Mouse (Mus musculus): ENCODE data around the gene Cox5a. TPM values are rescaled to one million over a fixed set of nuclear protein-coding genes. Genes with fewer than 3 reads are reported as not detected.

Cox5a gene
- total and polyA plus RNA-seq, 3 experiments = 179 to 255 (median 229) TPM

DNA sequence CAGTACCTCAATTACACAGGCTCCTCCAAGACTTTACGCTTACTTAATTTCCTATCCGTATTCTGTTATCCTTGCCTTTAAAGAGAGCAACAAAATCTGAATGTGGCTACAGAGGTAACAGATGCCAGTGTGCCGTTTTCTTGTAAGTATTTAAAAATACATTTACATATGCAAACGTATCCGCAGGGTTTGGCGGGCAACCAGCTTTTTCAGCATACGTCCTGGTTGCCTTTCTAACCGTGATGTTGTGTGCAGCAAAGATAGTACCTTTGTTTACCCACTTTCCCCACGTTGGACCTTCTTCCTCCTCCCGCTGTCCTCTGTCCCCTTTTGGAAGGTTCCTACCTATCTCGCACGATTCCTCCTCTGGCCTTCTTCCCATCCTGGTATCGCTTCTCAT is 19.6 kb upstream of the Cox5a start:
- DNase-seq (ENCODE audit: extremely low read depth) = no peak
- TF ChIP-seq E2F4 (IDR thresholded peaks at IDR 0.05; ENCODE audit: insufficient replicate concordance, low read depth, low read length) (no peak), MYC (IDR thresholded peaks at IDR 0.05; ENCODE audit: low read depth, low read length) (no peak), BHLHE40 (IDR thresholded peaks at IDR 0.05; ENCODE audit: low read depth, low read length) (no peak), KAT2A (IDR thresholded peaks at IDR 0.05; ENCODE audit: insufficient replicate concordance, low read length) (no peak), ZMIZ1 (IDR thresholded peaks at IDR 0.05; ENCODE audit: low read depth, low read length) (no peak), USF2 (conservative IDR thresholded peaks at IDR 0.05; ENCODE audit: low read depth, low read length) (no peak), MEF2A (IDR thresholded peaks at IDR 0.05; ENCODE audit: borderline replicate concordance, low read depth, low read length) (no peak), CTCF (conservative IDR thresholded peaks at IDR 0.05 in 1 of 2, IDR thresholded peaks at IDR 0.05 in 1 of 2; ENCODE audit: low read depth in 2 of 2, low read length in 2 of 2) (no peak), ZNF384 (IDR thresholded peaks at IDR 0.05; ENCODE audit: low read depth, low read length) (no peak), POLR2AphosphoS2 (IDR thresholded peaks at IDR 0.05; ENCODE audit: low read depth, low read length) (no peak), ZKSCAN1 (IDR thresholded peaks at IDR 0.05; ENCODE audit: borderline replicate concordance, low read depth, low read length) (no peak)
- Histone ChIP-seq H3K9me3 (replicated peaks; ENCODE audit: low read length) (peaks cover 4% of the 10 kb centered on the region), H3K4me3 (replicated peaks in 1 of 3; ENCODE audit: low read depth in 2 of 3, low read length in 2 of 3, poor library complexity in 1 of 3) (no peak overlapping the region), H3K27me3 (replicated peaks) (peaks cover 2% of the 10 kb centered on the region), H3K36me3 (replicated peaks in 1 of 2; ENCODE audit: control insufficient read depth in 1 of 2, insufficient read depth in 1 of 2, low read length in 1 of 2) (peaks cover 0 to 8% of the 10 kb centered on the region in 2 experiments), H3K4me2 (ENCODE audit: insufficient read depth, low read depth, poor library complexity, severe bottlenecking) (0 out of 2 replicates have a peak overlapping the region, but pooled peaks have one; percentile 25), H3K27ac (ENCODE audit: insufficient read depth, low read depth) (no peak overlapping the region), H3K4me1 (ENCODE audit: control insufficient read depth in 1 of 2, insufficient read depth in 2 of 2) (peaks cover 0 to 3% of the 10 kb centered on the region in 2 experiments; a peak in 1 of 4 replicates), H3K79me2 (replicated peaks; ENCODE audit: control insufficient read depth, extremely low read depth, insufficient read depth, poor library complexity, severe bottlenecking) (no peaks in the 10 kb centered on the region), H3K9ac (ENCODE audit: insufficient read depth, low read depth) (no peak overlapping the region)
- dilution Hi-C loops (cut with MboI; ENCODE audit: extremely low pct_ligation_motif_present, extremely low pct_unique_long_range_greater_than_20kb, low sequenced_read_pairs) = no loop called here
- in situ Hi-C loops (cut with MboI; ENCODE audit: low pct_ligation_motif_present, low pct_unique_long_range_greater_than_20kb, low sequenced_read_pairs) = loop anchor here (10.0 kb wide), 1 partner anchor 57 kb away; the partner anchor contains the start of gene Ppcdc

DNA sequence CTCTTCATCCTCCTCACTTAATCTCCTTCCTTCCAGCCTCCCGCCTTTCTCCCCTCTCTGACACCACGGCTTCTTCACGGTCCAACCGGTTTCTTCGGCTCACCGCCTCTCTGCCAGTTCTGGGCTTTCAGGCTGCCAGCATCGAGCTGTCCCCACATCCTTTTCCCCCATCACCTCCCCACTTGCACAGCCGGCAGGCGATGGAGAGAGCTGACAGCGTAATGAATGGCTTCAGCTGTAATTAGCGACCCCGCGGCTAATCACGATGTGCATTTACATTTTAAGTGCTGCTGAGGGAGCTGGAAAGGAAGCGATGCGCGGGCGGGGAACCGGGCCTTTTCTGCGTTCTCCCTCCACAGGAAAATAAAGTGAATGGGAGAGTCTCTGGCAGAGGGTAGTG is 19.2 kb upstream of the Cox5a start:
- DNase-seq (ENCODE audit: extremely low read depth) = no peak
- H3K4me2 ChIP-seq (ENCODE audit: insufficient read depth, low read depth, poor library complexity, severe bottlenecking) = peak overlapping the region; percentile 25; the same call in 1 of the 2 replicates
- H3K36me3 ChIP-seq (replicated peaks in 1 of 2; ENCODE audit: control insufficient read depth in 1 of 2, insufficient read depth in 1 of 2, low read length in 1 of 2) = peaks cover 0 to 8% of the 10 kb centered on the region in 2 experiments
- no peak overlapping the region for H3K27ac ChIP-seq (ENCODE audit: insufficient read depth, low read depth)
- H3K9me3 ChIP-seq (replicated peaks; ENCODE audit: low read length) = peaks cover 4% of the 10 kb centered on the region
- in situ Hi-C loops (cut with MboI; ENCODE audit: low pct_ligation_motif_present, low pct_unique_long_range_greater_than_20kb, low sequenced_read_pairs) = loop anchor here (10.0 kb wide), 1 partner anchor 57 kb away; the partner anchor contains the start of gene Ppcdc
- TF ChIP-seq RAD21 (IDR thresholded peaks at IDR 0.05; ENCODE audit: low read depth, low read length) (no peak), TCF12 (IDR thresholded peaks at IDR 0.05; ENCODE audit: low read depth, low read length) (no peak), BHLHE40 (IDR thresholded peaks at IDR 0.05; ENCODE audit: low read depth, low read length) (no peak), UBTF (IDR thresholded peaks at IDR 0.05; ENCODE audit: low read depth, low read length) (no peak)
- H3K27me3 ChIP-seq (replicated peaks) = peaks cover 2% of the 10 kb centered on the region
- H3K4me1 ChIP-seq (ENCODE audit: control insufficient read depth in 1 of 2, insufficient read depth in 2 of 2) = peaks cover 0 to 3% of the 10 kb centered on the region in 2 experiments; a peak in 1 of 4 replicates
- no peak overlapping the region for H3K9ac ChIP-seq (ENCODE audit: insufficient read depth, low read depth)
- dilution Hi-C loops (cut with MboI; ENCODE audit: extremely low pct_ligation_motif_present, extremely low pct_unique_long_range_greater_than_20kb, low sequenced_read_pairs) = no loop called here
- no peak overlapping the region for H3K4me3 ChIP-seq (replicated peaks in 1 of 3; ENCODE audit: low read depth in 2 of 3, low read length in 2 of 3, poor library complexity in 1 of 3)
- H3K79me2 ChIP-seq (replicated peaks; ENCODE audit: control insufficient read depth, extremely low read depth, insufficient read depth, poor library complexity, severe bottlenecking) = no peaks in the 10 kb centered on the region
